Mouse (Mus musculus) heart, adult 10 weeks (tissue): ENCODE results near the gene Ahrr. TPM values are rescaled to one million over a fixed set of nuclear protein-coding genes. Genes with fewer than 3 reads are reported as not detected.

Experiments used
- polyA plus RNA-seq: library from polyadenylated mRNA; stranded (reverse); fragments of 350-450 nt; fragmentation: Illumina TruSeq; extraction: RNeasy Lipid Tissue Mini Kit (QIAGEN cat#74804); gene quantifications from one replicate; pipeline ENCODE4 v1.2.3, GENCODE M21; 2014; ENCODE audit warnings: low read depth, low replicate concordance

Gene Ahrr
- 2.6 TPM for polyA plus RNA-seq

GRCm38 (mm10) chr13:74292167-74292566 is at the start of gene Ahrr:
Gene Ahrr, minus strand, starts transcription at chr13:74292331.

DNA sequence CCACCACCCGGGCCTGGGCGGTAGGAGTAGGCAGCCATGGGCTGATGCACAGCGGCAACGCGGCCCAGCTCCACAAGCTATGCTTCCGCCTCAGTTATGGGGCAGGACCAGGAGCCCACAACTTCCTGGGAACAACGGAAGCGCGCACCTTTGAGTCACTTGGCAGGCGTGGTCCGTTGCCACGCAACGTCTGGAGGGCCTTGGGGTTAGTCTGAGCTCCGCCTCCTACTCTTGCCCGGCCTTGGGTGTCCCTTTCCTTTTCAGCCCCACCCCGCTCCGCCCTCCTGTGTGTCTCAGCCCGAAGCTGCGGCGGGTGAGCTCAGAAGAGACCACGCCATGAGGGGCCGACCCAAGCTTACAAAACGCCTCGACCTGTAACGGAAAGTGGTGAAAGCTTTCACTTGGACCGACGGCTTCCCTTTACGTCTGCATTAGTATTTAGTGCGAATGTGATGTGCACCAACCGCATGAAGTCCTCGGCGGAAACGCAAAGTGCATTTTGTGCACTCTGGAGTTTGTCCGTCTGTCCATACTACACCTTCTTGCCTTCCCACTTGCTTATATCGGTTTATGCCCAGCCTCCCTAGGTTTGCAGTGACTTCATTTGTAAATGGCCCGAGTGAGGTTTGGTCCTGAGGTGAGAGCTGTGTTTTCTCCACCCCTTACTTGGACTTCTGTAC is 25.2 kb upstream of the Ahrr start, which contains the start of gene Pdcd6:
Pdcd6 (minus strand) TSS at position 411 of the 680 bp plus-strand sequence.

DNA sequence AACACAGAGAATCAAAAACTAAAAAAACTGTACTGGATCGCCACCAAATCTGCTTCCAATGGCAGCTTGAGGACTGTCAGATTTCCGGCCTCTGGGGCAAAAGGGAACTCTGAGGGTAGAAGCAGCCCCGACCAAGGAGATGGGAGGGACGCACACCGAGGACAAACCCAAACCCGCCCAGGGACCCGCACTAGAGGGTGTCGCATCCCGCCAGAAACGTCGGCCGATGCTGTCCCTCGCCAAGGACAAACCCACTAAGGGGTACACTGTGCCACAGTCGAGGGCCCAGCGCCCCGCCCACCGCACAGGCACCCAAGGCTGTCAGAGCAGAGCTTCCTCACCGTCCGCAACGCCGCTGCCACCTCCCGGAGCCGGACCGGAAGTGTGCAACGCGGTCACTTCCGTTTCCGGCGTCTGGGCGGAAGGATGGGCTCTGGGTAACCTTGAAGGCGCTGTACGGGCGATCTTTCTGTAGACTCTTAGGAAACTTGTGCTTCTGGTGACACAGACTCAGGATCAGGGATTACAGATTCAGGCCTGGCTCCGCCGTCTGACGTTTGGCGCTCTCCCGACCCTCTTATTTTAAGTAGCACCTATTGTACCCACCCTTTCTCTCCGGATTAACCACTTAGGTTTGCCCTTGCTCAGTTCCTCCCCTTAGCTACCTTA is 83.7 kb downstream of the Ahrr start, which contains the start of gene Exoc3:
Exoc3 (minus strand) TSS at position 416 of the 669 bp plus-strand sequence.

Other genes with a start within 250 kb of the Ahrr start
- 0.52 TPM for gene Cep72, start 230.0 kb downstream of the Ahrr start, polyA plus RNA-seq
- 0.68 TPM for gene Slc9a3, start 170.9 kb downstream of the Ahrr start, polyA plus RNA-seq
- 45.1 TPM for gene Exoc3, start 83.6 kb downstream of the Ahrr start, polyA plus RNA-seq
- 73.4 TPM for gene Pdcd6, start 25.2 kb upstream of the Ahrr start, polyA plus RNA-seq
- gene Sdha, start 57.9 kb upstream of the Ahrr start, polyA plus RNA-seq: 1,351 TPM
- 32.8 TPM for gene Ccdc127, start 58.0 kb upstream of the Ahrr start, polyA plus RNA-seq
- gene Lrrc14b, start 71.7 kb upstream of the Ahrr start, polyA plus RNA-seq: 87.3 TPM
- 3.4 TPM for gene Zfp72, start 98.5 kb upstream of the Ahrr start, polyA plus RNA-seq
- 11.8 TPM for gene Ftl1-ps1, start 107.4 kb upstream of the Ahrr start, polyA plus RNA-seq
- gene Zfp825, start 201.7 kb upstream of the Ahrr start, polyA plus RNA-seq: 10.8 TPM